Mouse (Mus musculus) forebrain, embryonic 14.5 days (tissue): ENCODE measurements at regions not wholly inside any gene's neighbourhood (a gene's known extent, or its start where the extent isn't known, plus 50 kb on each side); places are given as distances from the start of the nearest gene placed in this dataset.

ENCODE experiments used
- ATAC-seq: fragments of 200-750 bp; cut with Nextera tagmentation; 2 replicates; pipeline ENCODE4 v1.8.0; 2017; ENCODE audit warnings: mild to moderate bottlenecking, moderate library complexity
- DNase-seq: peaks from one replicate; pipeline ENCODE4 v3.0.0-alpha.2; 2015; ENCODE audit warnings: low spot score
- H3K27ac ChIP-seq: fragments of 300-500 bp; sonication (generic); 2 replicates; pipeline ENCODE4 v1.5.1; 2014; ENCODE audit warnings: low read depth, mild to moderate bottlenecking, control low read depth, low read length, moderate library complexity
- H3K27me3 ChIP-seq: fragments of 300-500 bp; sonication (generic); replicated peaks from 2 replicates; pipeline ENCODE4 v1.6.1; 2014; ENCODE audit warnings: low read length, control low read depth, mixed read lengths; ENCODE audit not compliant: control insufficient read depth, insufficient read depth
- H3K36me3 ChIP-seq: fragments of 300-500 bp; sonication (generic); 2 replicates; pipeline ENCODE4 v1.6.1; 2014; ENCODE audit warnings: low read length, control low read depth; ENCODE audit not compliant: control insufficient read depth, insufficient read depth
- H3K4me1 ChIP-seq: fragments of 300-500 bp; sonication (generic); 2 replicates; pipeline ENCODE4 v1.6.1; 2014; ENCODE audit warnings: antibody characterized with exemption, low read length, control low read depth; ENCODE audit not compliant: control insufficient read depth, insufficient read depth
- H3K4me2 ChIP-seq: fragments of 300-500 bp; sonication (generic); 2 replicates; pipeline ENCODE4 v1.6.1; 2014; ENCODE audit warnings: mild to moderate bottlenecking, control low read depth, low read length
- H3K4me3 ChIP-seq: fragments of 300-500 bp; sonication (generic); 2 replicates; pipeline ENCODE4 v1.5.1; 2014; ENCODE audit warnings: low read depth, low read length, control low read depth
- H3K9ac ChIP-seq: fragments of 300-500 bp; sonication (generic); 2 replicates; pipeline ENCODE4 v1.6.1; 2014; ENCODE audit warnings: mild to moderate bottlenecking, low read length, control low read depth, moderate library complexity
- H3K9me3 ChIP-seq: fragments of 300-500 bp; sonication (generic); replicated peaks from 2 replicates; pipeline ENCODE4 v1.6.1; 2016; ENCODE audit warnings: low read length, control low read depth, mixed read lengths; ENCODE audit not compliant: control insufficient read depth
- WGBS: fragments of 180-500 bp; shearing (Covaris S2); extraction: QIAGEN DNeasy Blood & Tissue Kit; methylation state at CpG from one replicate; pipeline ENCODE4 v1.1.7; 2014; 5-methylcytosine and 5-hydroxymethylcytosine counted together

GRCm38 (mm10) chr12:9862301-9862700 is 292.4 kb downstream of the Osr1 start:
- H3K4me2 ChIP-seq: no peak overlapping the region
- 91% methylated on average over 1 of the region's 1 CpGs for WGBS
- H3K9me3 ChIP-seq: no peaks in the 10 kb centered on the region
- DNase-seq: no peak
- no peaks in the 10 kb centered on the region for H3K4me1 ChIP-seq
- no peak overlapping the region for H3K9ac ChIP-seq
- H3K27ac ChIP-seq: no peak overlapping the region
- ATAC-seq: no peak
- no peaks in the 10 kb centered on the region for H3K36me3 ChIP-seq
- H3K4me3 ChIP-seq: no peak overlapping the region
- no peaks in the 10 kb centered on the region for H3K27me3 ChIP-seq

GRCm38 (mm10) chr12:9872236-9872635 is 302.3 kb downstream of the Osr1 start:
- Histone ChIP-seq H3K36me3 (no peaks in the 10 kb centered on the region), H3K4me1 (no peaks in the 10 kb centered on the region), H3K9ac (no peak overlapping the region), H3K4me2 (no peak overlapping the region), H3K4me3 (no peak overlapping the region), H3K27ac (no peak overlapping the region), H3K27me3 (no peaks in the 10 kb centered on the region), H3K9me3 (no peaks in the 10 kb centered on the region)
- WGBS: 84% methylated on average over 4 of the region's 4 CpGs
- ATAC-seq: no peak
- peak; percentile 3 for DNase-seq

GRCm38 (mm10) chr12:9873214-9873613 is 303.3 kb downstream of the Osr1 start:
- no peak overlapping the region for H3K27ac ChIP-seq
- no peak for ATAC-seq
- H3K4me3 ChIP-seq: no peak overlapping the region
- no peaks in the 10 kb centered on the region for H3K4me1 ChIP-seq
- no peaks in the 10 kb centered on the region for H3K9me3 ChIP-seq
- H3K36me3 ChIP-seq: no peaks in the 10 kb centered on the region
- no peak overlapping the region for H3K9ac ChIP-seq
- H3K27me3 ChIP-seq: no peaks in the 10 kb centered on the region
- no peak overlapping the region for H3K4me2 ChIP-seq
- no peak for DNase-seq
- WGBS: 98% methylated on average over 1 of the region's 1 CpGs

- no peak overlapping the region for H3K4me2 ChIP-seq
- DNase-seq (no peak), ATAC-seq (no peak)
- no peak overlapping the region for H3K9ac ChIP-seq
- H3K4me3 ChIP-seq: no peak overlapping the region
- WGBS: 92% methylated on average over 2 of the region's 2 CpGs
- H3K27me3 ChIP-seq: no peaks in the 10 kb centered on the region
- H3K27ac ChIP-seq: no peak overlapping the region
- H3K4me1 ChIP-seq: no peaks in the 10 kb centered on the region
- H3K36me3 ChIP-seq: no peaks in the 10 kb centered on the region
- H3K9me3 ChIP-seq: no peaks in the 10 kb centered on the region
These were observed 304.9 kb downstream of the Osr1 start for GRCm38 (mm10) chr12:9874823-9875222.

- Histone ChIP-seq H3K9me3 (no peaks in the 10 kb centered on the region), H3K4me1 (no peaks in the 10 kb centered on the region), H3K9ac (no peak overlapping the region), H3K27me3 (no peaks in the 10 kb centered on the region), H3K36me3 (no peaks in the 10 kb centered on the region), H3K4me2 (no peak overlapping the region), H3K27ac (no peak overlapping the region), H3K4me3 (no peak overlapping the region)
- WGBS: 87% methylated on average over 2 of the region's 2 CpGs
- ATAC-seq (no peak), DNase-seq (no peak)
These were observed 312.2 kb downstream of the Osr1 start for GRCm38 (mm10) chr12:9881953-9882623.

GRCm38 (mm10) chr12:9883037-9883730 is 313.3 kb downstream of the Osr1 start:
- H3K4me2 ChIP-seq: no peak overlapping the region
- H3K27ac ChIP-seq: no peak overlapping the region
- no peaks in the 10 kb centered on the region for H3K4me1 ChIP-seq
- H3K9me3 ChIP-seq: no peaks in the 10 kb centered on the region
- no peak overlapping the region for H3K9ac ChIP-seq
- WGBS: 56% methylated on average over 1 of the region's 1 CpGs
- no peaks in the 10 kb centered on the region for H3K36me3 ChIP-seq
- no peak for DNase-seq
- no peak for ATAC-seq
- H3K27me3 ChIP-seq: no peaks in the 10 kb centered on the region
- H3K4me3 ChIP-seq: no peak overlapping the region

- ATAC-seq: no peak
- Histone ChIP-seq H3K4me1 (no peaks in the 10 kb centered on the region), H3K27ac (no peak overlapping the region), H3K9me3 (no peaks in the 10 kb centered on the region), H3K27me3 (no peaks in the 10 kb centered on the region), H3K36me3 (no peaks in the 10 kb centered on the region), H3K4me3 (no peak overlapping the region), H3K4me2 (no peak overlapping the region), H3K9ac (no peak overlapping the region)
- 61% methylated on average over 2 of the region's 2 CpGs for WGBS
- DNase-seq: no peak
These were observed 324.6 kb downstream of the Osr1 start for GRCm38 (mm10) chr12:9894521-9894920.

GRCm38 (mm10) chr12:9897980-9898379 is 328.1 kb downstream of the Osr1 start:
- H3K27me3 ChIP-seq: no peaks in the 10 kb centered on the region
- no peak for ATAC-seq
- H3K4me2 ChIP-seq: no peak overlapping the region
- DNase-seq: no peak
- no peak overlapping the region for H3K4me3 ChIP-seq
- no peak overlapping the region for H3K27ac ChIP-seq
- WGBS: 90% methylated on average over 6 of the region's 6 CpGs
- H3K36me3 ChIP-seq: no peaks in the 10 kb centered on the region
- H3K9me3 ChIP-seq: no peaks in the 10 kb centered on the region
- no peaks in the 10 kb centered on the region for H3K4me1 ChIP-seq
- no peak overlapping the region for H3K9ac ChIP-seq

GRCm38 (mm10) chr12:9898420-9898819 is 328.5 kb downstream of the Osr1 start:
- Histone ChIP-seq H3K27me3 (no peaks in the 10 kb centered on the region), H3K9ac (no peak overlapping the region), H3K4me3 (no peak overlapping the region), H3K9me3 (no peaks in the 10 kb centered on the region), H3K4me1 (no peaks in the 10 kb centered on the region), H3K27ac (no peak overlapping the region), H3K4me2 (no peak overlapping the region), H3K36me3 (no peaks in the 10 kb centered on the region)
- no peak for DNase-seq
- WGBS: 66% methylated on average over 3 of the region's 3 CpGs
- ATAC-seq: no peak
